Mouse (Mus musculus) midbrain, embryonic 12.5 days (tissue): ENCODE data around the gene Ccdc194. TPM values are rescaled to one million over a fixed set of nuclear protein-coding genes. Genes with fewer than 3 reads are reported as not detected.

Experiments
- ATAC-seq: fragments of 200-750 bp; cut with Nextera tagmentation; 2 replicates; pipeline ENCODE4 v1.8.0; 2017; ENCODE audit warnings: low read depth, moderate TSS enrichment, moderate library complexity; ENCODE audit not compliant: low FRiP score
- H3K27ac ChIP-seq: fragments of 300-500 bp; sonication (generic); replicated peaks from 2 replicates; pipeline ENCODE4 v1.5.1; 2016; ENCODE audit warnings: mild to moderate bottlenecking
- H3K27me3 ChIP-seq: fragments of 300-500 bp; sonication (generic); 2 replicates; pipeline ENCODE4 v1.6.1; 2016; ENCODE audit warnings: mild to moderate bottlenecking
- H3K36me3 ChIP-seq: fragments of 300-500 bp; sonication (generic); 2 replicates; pipeline ENCODE4 v1.6.1; 2016
- H3K4me1 ChIP-seq: fragments of 300-500 bp; sonication (generic); 2 replicates; pipeline ENCODE4 v1.6.1; 2016
- H3K4me2 ChIP-seq: fragments of 300-500 bp; sonication (generic); replicated peaks from 2 replicates; pipeline ENCODE4 v1.6.1; 2016; ENCODE audit warnings: mild to moderate bottlenecking, moderate library complexity
- H3K4me3 ChIP-seq: fragments of 300-500 bp; sonication (generic); 2 replicates; pipeline ENCODE4 v1.5.1; 2016; ENCODE audit warnings: mild to moderate bottlenecking
- H3K9ac ChIP-seq: fragments of 300-500 bp; sonication (generic); replicated peaks from 2 replicates; pipeline ENCODE4 v1.6.1; 2016; ENCODE audit warnings: mild to moderate bottlenecking, moderate library complexity
- H3K9me3 ChIP-seq: fragments of 300-500 bp; sonication (generic); 2 replicates; pipeline ENCODE4 v1.6.1; 2016; ENCODE audit warnings: mild to moderate bottlenecking
- WGBS: fragments of 180-500 bp; shearing (Covaris S2); methylation state at CpG from one replicate; pipeline ENCODE4 v1.1.7; 2016; 5-methylcytosine and 5-hydroxymethylcytosine counted together
- polyA plus RNA-seq: library from polyadenylated mRNA; unstranded; fragments of >200 nt; fragmentation: Nextera tagmentation; extraction: Ambion mirVana; gene quantifications from 2 replicates; pipeline ENCODE4 v1.2.1, GENCODE M21; 2016

Ccdc194 gene
- 0.13 and 0.41 TPM in 2 replicates for polyA plus RNA-seq

GRCm38 (mm10) chr8:71525226-71526050, at the start of gene Ccdc194:
Ccdc194 (minus strand) TSS chr8:71525711.
- 6% methylated on average over 46 of the region's 46 CpGs for WGBS
- Histone ChIP-seq H3K27ac (no peak within 1 kb of the TSS), H3K9me3 (no peaks in the 10 kb centered on the region), H3K4me2 (peak within 1 kb of the TSS; percentile 25; the same call in 1 of the 2 replicates), H3K36me3 (no peaks in the 10 kb centered on the region), H3K9ac (no peak within 1 kb of the TSS), H3K4me3 (0 out of 2 replicates have a peak within 1 kb of the TSS, but pooled peaks have one; percentile 3), H3K4me1 (peaks cover 15% of the 10 kb centered on the region), H3K27me3 (peaks cover 72% of the 10 kb centered on the region)
- ATAC-seq: no peak

- no peak for ATAC-seq
- Histone ChIP-seq H3K27me3 (0 out of 2 replicates have a peak, but pooled peaks cover 4% of the 10 kb centered on the region), H3K9me3 (no peaks in the 10 kb centered on the region), H3K4me3 (no peak overlapping the region), H3K4me2 (no peak overlapping the region), H3K36me3 (no peaks in the 10 kb centered on the region), H3K9ac (no peak overlapping the region), H3K27ac (no peak overlapping the region), H3K4me1 (peaks cover 24% of the 10 kb centered on the region)
- 68% methylated on average over 1 of the region's 1 CpGs for WGBS
These were observed 49.5 kb upstream of the Ccdc194 start for GRCm38 (mm10) chr8:71575020-71575419.

- Histone ChIP-seq H3K4me1 (peaks cover 25% of the 10 kb centered on the region), H3K9ac (no peak overlapping the region), H3K36me3 (no peaks in the 10 kb centered on the region), H3K27me3 (peaks cover 8% of the 10 kb centered on the region; the same call in 1 of the 2 replicates), H3K4me2 (no peak overlapping the region), H3K4me3 (no peak overlapping the region), H3K9me3 (no peaks in the 10 kb centered on the region), H3K27ac (no peak overlapping the region)
- 81% methylated on average over 7 of the region's 7 CpGs for WGBS
- no peak for ATAC-seq
These were observed 48.9 kb upstream of the Ccdc194 start for GRCm38 (mm10) chr8:71574426-71574825.

- Histone ChIP-seq H3K4me2 (no peak overlapping the region), H3K9ac (no peak overlapping the region)
These were observed 47.5 kb upstream of the Ccdc194 start for GRCm38 (mm10) chr8:71572847-71573633.

GRCm38 (mm10) chr8:71572077-71572476, 46.6 kb upstream of the Ccdc194 start:
- no peak overlapping the region for H3K9ac ChIP-seq
- no peak overlapping the region for H3K27ac ChIP-seq
- 90% methylated on average over 2 of the region's 2 CpGs for WGBS
- ATAC-seq: no peak
- H3K27me3 ChIP-seq: peaks cover 29% of the 10 kb centered on the region
- no peaks in the 10 kb centered on the region for H3K9me3 ChIP-seq
- no peaks in the 10 kb centered on the region for H3K36me3 ChIP-seq
- H3K4me1 ChIP-seq: peaks cover 34% of the 10 kb centered on the region
- H3K4me2 ChIP-seq: no peak overlapping the region
- H3K4me3 ChIP-seq: no peak overlapping the region

More at GRCm38 (mm10) chr8:71572847-71573633, 47.5 kb upstream of the Ccdc194 start:
- WGBS: 84% methylated on average over 9 of the region's 9 CpGs
- no peaks in the 10 kb centered on the region for H3K9me3 ChIP-seq
- H3K27ac ChIP-seq: no peak overlapping the region
- H3K4me3 ChIP-seq: no peak overlapping the region
- peaks cover 20% of the 10 kb centered on the region for H3K27me3 ChIP-seq
- H3K36me3 ChIP-seq: no peaks in the 10 kb centered on the region
- peaks cover 34% of the 10 kb centered on the region for H3K4me1 ChIP-seq
- no peak for ATAC-seq

GRCm38 (mm10) chr8:71570291-71570954, 44.9 kb upstream of the Ccdc194 start:
- peaks cover 41% of the 10 kb centered on the region for H3K27me3 ChIP-seq
- ATAC-seq: peak; percentile 85
- 1% methylated on average over 41 of the region's 41 CpGs for WGBS
- peak overlapping the region; percentile 58 for H3K9ac ChIP-seq
- H3K4me2 ChIP-seq: peak overlapping the region; percentile 67
- peak overlapping the region; percentile 58; the same call in 1 of the 2 replicates for H3K27ac ChIP-seq
- peaks cover 34% of the 10 kb centered on the region for H3K4me1 ChIP-seq
- no peaks in the 10 kb centered on the region for H3K36me3 ChIP-seq
- H3K9me3 ChIP-seq: no peaks in the 10 kb centered on the region
- peak overlapping the region; percentile 66 for H3K4me3 ChIP-seq

GRCm38 (mm10) chr8:71569366-71570290, 44.1 kb upstream of the Ccdc194 start:
- Histone ChIP-seq H3K27me3 (peaks cover 42% of the 10 kb centered on the region), H3K9me3 (no peaks in the 10 kb centered on the region), H3K4me1 (peaks cover 34% of the 10 kb centered on the region), H3K4me3 (peak overlapping the region; percentile 66), H3K27ac (peak overlapping the region; percentile 58), H3K9ac (peak overlapping the region; percentile 58), H3K36me3 (no peaks in the 10 kb centered on the region), H3K4me2 (peak overlapping the region; percentile 67)
- WGBS: under 1% methylated on average over 51 of the region's 51 CpGs
- ATAC-seq: peak; percentile 81

GRCm38 (mm10) chr8:71568941-71569340, 43.4 kb upstream of the Ccdc194 start:
- H3K4me1 ChIP-seq: peaks cover 34% of the 10 kb centered on the region
- WGBS: 20% methylated on average over 6 of the region's 6 CpGs
- peaks cover 5% of the 10 kb centered on the region for H3K9me3 ChIP-seq
- peak overlapping the region; percentile 67 for H3K4me2 ChIP-seq
- no peak for ATAC-seq
- H3K9ac ChIP-seq: no peak overlapping the region; the same call in 1 of the 2 replicates
- H3K4me3 ChIP-seq: peak overlapping the region; percentile 66
- peak overlapping the region; percentile 58 for H3K27ac ChIP-seq
- peaks cover 44% of the 10 kb centered on the region for H3K27me3 ChIP-seq
- H3K36me3 ChIP-seq: no peaks in the 10 kb centered on the region

- Histone ChIP-seq H3K27me3 (peaks cover 46% of the 10 kb centered on the region), H3K9ac (peak within 1 kb of the TSS; percentile 53), H3K36me3 (no peaks in the 10 kb centered on the region), H3K4me2 (peak within 1 kb of the TSS; percentile 67), H3K9me3 (peaks cover 6% of the 10 kb centered on the region), H3K4me3 (peak within 1 kb of the TSS; percentile 66), H3K27ac (peak within 1 kb of the TSS; percentile 58), H3K4me1 (peaks cover 34% of the 10 kb centered on the region)
- no peak for ATAC-seq
- WGBS: 14% methylated on average over 13 of the region's 13 CpGs
These were observed 43.0 kb upstream of the Ccdc194 start, which contains the start of gene Slc27a1 for GRCm38 (mm10) chr8:71568387-71568937. Slc27a1 (plus strand) TSS chr8:71568882.

GRCm38 (mm10) chr8:71567587-71567986, 42.1 kb upstream of the Ccdc194 start:
- Histone ChIP-seq H3K27me3 (peaks cover 51% of the 10 kb centered on the region), H3K4me2 (no peak overlapping the region)
- WGBS: 74% methylated on average over 7 of the region's 7 CpGs

More at GRCm38 (mm10) chr8:71567587-71567986, 42.1 kb upstream of the Ccdc194 start:
- no peak for ATAC-seq
- peaks cover 6% of the 10 kb centered on the region for H3K9me3 ChIP-seq
- H3K9ac ChIP-seq: no peak overlapping the region
- no peaks in the 10 kb centered on the region for H3K36me3 ChIP-seq
- peaks cover 35% of the 10 kb centered on the region for H3K4me1 ChIP-seq
- H3K27ac ChIP-seq: no peak overlapping the region
- no peak overlapping the region for H3K4me3 ChIP-seq
